Mouse (Mus musculus) heart, embryonic 14.5 days (tissue): ENCODE measurements at regions not wholly inside any gene's neighbourhood (a gene's known extent, or its start where the extent isn't known, plus 50 kb on each side); places are given as distances from the start of the nearest gene placed in this dataset.

Source experiments
- ATAC-seq: fragments of 200-750 bp; cut with Nextera tagmentation; 2 replicates; pipeline ENCODE4 v1.8.0; 2017; ENCODE audit warnings: low read depth, moderate TSS enrichment; ENCODE audit not compliant: insufficient number of reproducible peaks, insufficient read depth, low FRiP score
- H3K27ac ChIP-seq, 2 experiments: fragments of 200-500 bp in 1 of 2; fragments of 300-500 bp in 1 of 2; sonication (generic) in 1 of 2; replicated peaks in 1 of 2; 2 replicates each; pipeline ENCODE4 v1.5.1; 2012 to 2014; ENCODE audit warnings: low read depth in 2 of 2, low read length in 2 of 2, control low read depth in 1 of 2, mild to moderate bottlenecking in 1 of 2, mixed read lengths in 1 of 2; ENCODE audit not compliant: control insufficient read depth in 1 of 2, insufficient read depth in 1 of 2
- H3K27me3 ChIP-seq: fragments of 300-500 bp; sonication (generic); 2 replicates; pipeline ENCODE4 v1.6.1; 2014; ENCODE audit warnings: mild to moderate bottlenecking, low read length, control low read depth; ENCODE audit not compliant: control insufficient read depth, insufficient read depth
- H3K36me3 ChIP-seq: fragments of 300-500 bp; sonication (generic); 2 replicates; pipeline ENCODE4 v1.6.1; 2014; ENCODE audit warnings: mild to moderate bottlenecking, control low read depth, low read length, mixed read lengths; ENCODE audit not compliant: control insufficient read depth, insufficient read depth
- H3K4me1 ChIP-seq, 2 experiments: fragments of 200-500 bp in 1 of 2; fragments of 300-500 bp in 1 of 2; sonication (generic) in 1 of 2; 2 replicates each; pipeline ENCODE4 v1.6.1; 2012 to 2014; ENCODE audit warnings: low read length in 2 of 2, control low read depth in 1 of 2, mixed read lengths in 1 of 2; ENCODE audit not compliant: control insufficient read depth in 2 of 2, insufficient read depth in 2 of 2
- H3K4me2 ChIP-seq: fragments of 300-500 bp; sonication (generic); 2 replicates; pipeline ENCODE4 v1.6.1; 2014; ENCODE audit warnings: mild to moderate bottlenecking, low read length
- H3K4me3 ChIP-seq, 2 experiments: fragments of 200-500 bp in 1 of 2; fragments of 300-500 bp in 1 of 2; sonication (generic) in 1 of 2; 2 replicates each; pipeline ENCODE4 v1.5.1; 2012 to 2014; ENCODE audit warnings: low read length in 2 of 2, mild to moderate bottlenecking in 2 of 2, control low read depth in 1 of 2, low read depth in 1 of 2, moderate library complexity in 1 of 2; ENCODE audit not compliant: control insufficient read depth in 1 of 2, insufficient read depth in 1 of 2
- H3K9ac ChIP-seq: fragments of 300-500 bp; sonication (generic); 2 replicates; pipeline ENCODE4 v1.6.1; 2014; ENCODE audit warnings: mild to moderate bottlenecking, low read length
- H3K9me3 ChIP-seq: fragments of 300-500 bp; sonication (generic); 2 replicates; pipeline ENCODE4 v1.6.1; 2016; ENCODE audit warnings: low read length, control low read depth; ENCODE audit not compliant: control insufficient read depth
- WGBS: fragments of 180-500 bp; shearing (Covaris S2); extraction: QIAGEN DNeasy Blood & Tissue Kit; methylation state at CpG from one replicate; pipeline ENCODE4 v1.1.7; 2014; 5-methylcytosine and 5-hydroxymethylcytosine counted together

- 88% methylated on average over 3 of the region's 3 CpGs for WGBS
- Histone ChIP-seq H3K9me3 (no peaks in the 10 kb centered on the region), H3K4me3 (no peak overlapping the region), H3K9ac (no peak overlapping the region), H3K4me2 (no peak overlapping the region), H3K36me3 (no peaks in the 10 kb centered on the region), H3K27me3 (no peaks in the 10 kb centered on the region), H3K4me1 (no peaks in the 10 kb centered on the region), H3K27ac (no peak overlapping the region)
- ATAC-seq, result no peak
Observed at GRCm38 (mm10) chr8:115785769-115786168, 78.2 kb upstream of the Maf start.

DNA sequence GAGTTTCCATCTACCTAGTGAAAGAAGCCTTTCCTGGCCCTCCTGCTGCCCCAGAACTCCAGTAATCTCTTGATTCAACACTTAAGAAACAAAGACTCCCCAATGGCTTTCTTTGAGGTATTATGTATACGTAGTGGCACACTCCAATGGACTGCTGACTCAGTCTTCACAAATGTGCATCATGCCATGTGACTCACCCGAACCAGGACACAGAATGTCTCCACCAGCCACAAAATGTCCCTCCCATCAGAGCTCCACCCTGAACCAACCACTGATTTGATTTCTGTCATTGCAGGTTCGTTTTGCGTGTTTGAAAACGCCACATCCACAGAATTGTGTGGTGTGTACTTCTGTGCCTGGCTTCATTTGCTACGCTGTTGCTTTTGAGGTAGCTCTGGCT lies 75.8 kb upstream of the Maf start:
- Histone ChIP-seq H3K4me2 (no peak overlapping the region), H3K27me3 (no peaks in the 10 kb centered on the region), H3K9ac (no peak overlapping the region), H3K4me1 (no peaks in the 10 kb centered on the region), H3K36me3 (no peaks in the 10 kb centered on the region), H3K27ac (no peak overlapping the region), H3K4me3 (no peak overlapping the region), H3K9me3 (no peaks in the 10 kb centered on the region)
- no peak for ATAC-seq
- 82% methylated on average over 6 of the region's 6 CpGs for WGBS

GRCm38 (mm10) chr8:115778433-115778832 lies 70.8 kb upstream of the Maf start:
- Histone ChIP-seq H3K4me1 (no peaks in the 10 kb centered on the region), H3K9me3 (no peaks in the 10 kb centered on the region), H3K4me2 (no peak overlapping the region), H3K9ac (no peak overlapping the region), H3K27me3 (no peaks in the 10 kb centered on the region), H3K36me3 (no peaks in the 10 kb centered on the region), H3K27ac (no peak overlapping the region), H3K4me3 (no peak overlapping the region)
- WGBS, result 75% methylated on average over 1 of the region's 1 CpGs
- ATAC-seq, result no peak

DNA sequence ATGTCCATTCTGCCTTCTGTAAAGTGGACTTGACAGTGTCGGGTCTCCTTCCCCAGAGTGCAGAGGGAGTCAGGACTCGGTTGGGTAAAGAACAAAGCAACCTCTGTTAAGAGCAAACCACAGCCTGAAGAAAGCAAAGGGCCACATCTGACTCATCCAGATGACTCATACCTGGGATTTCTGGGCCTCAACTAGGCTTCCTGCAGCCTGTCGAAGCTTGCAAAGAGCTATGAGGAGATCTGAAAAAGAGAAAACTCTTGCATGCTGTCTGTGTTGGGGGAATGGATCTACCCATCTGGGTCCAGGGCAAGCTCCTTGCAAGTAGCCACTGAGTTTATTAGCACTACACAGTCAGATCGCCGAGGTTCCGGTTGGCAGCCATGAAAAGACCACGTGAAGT lies 63.5 kb upstream of the Maf start:
- no peak overlapping the region for H3K4me3 ChIP-seq
- H3K27me3 ChIP-seq, result no peaks in the 10 kb centered on the region
- no peaks in the 10 kb centered on the region for H3K9me3 ChIP-seq
- peaks cover 7 to 9% of the 10 kb centered on the region in 2 experiments for H3K4me1 ChIP-seq
- no peak overlapping the region for H3K4me2 ChIP-seq
- WGBS, result 74% methylated on average over 7 of the region's 7 CpGs
- no peak for ATAC-seq
- H3K9ac ChIP-seq, result no peak overlapping the region
- no peaks in the 10 kb centered on the region for H3K36me3 ChIP-seq
- no peak overlapping the region for H3K27ac ChIP-seq

GRCm38 (mm10) chr8:115768631-115769030 lies 61.0 kb upstream of the Maf start:
- no peak overlapping the region for H3K4me3 ChIP-seq
- peaks cover 7 to 10% of the 10 kb centered on the region in 2 experiments for H3K4me1 ChIP-seq
- no peak overlapping the region for H3K27ac ChIP-seq
- no peaks in the 10 kb centered on the region for H3K27me3 ChIP-seq
- no peaks in the 10 kb centered on the region for H3K9me3 ChIP-seq
- no peaks in the 10 kb centered on the region for H3K36me3 ChIP-seq
- no peak overlapping the region for H3K9ac ChIP-seq
- 80% methylated on average over 4 of the region's 4 CpGs for WGBS
- no peak for ATAC-seq
- H3K4me2 ChIP-seq, result no peak overlapping the region

- H3K4me1 ChIP-seq, result peaks cover 7 to 8% of the 10 kb centered on the region in 2 experiments
- H3K9ac ChIP-seq, result no peak overlapping the region
- H3K27ac ChIP-seq, result no peak overlapping the region
- H3K4me3 ChIP-seq, result no peak overlapping the region
- H3K36me3 ChIP-seq, result no peaks in the 10 kb centered on the region
- WGBS, result 18% methylated on average over 9 of the region's 9 CpGs
- H3K4me2 ChIP-seq, result 0 out of 2 replicates have a peak overlapping the region, but pooled peaks have one; percentile 11
- H3K9me3 ChIP-seq, result no peaks in the 10 kb centered on the region
- H3K27me3 ChIP-seq, result no peaks in the 10 kb centered on the region
- ATAC-seq, result peak; percentile 71
Observed at GRCm38 (mm10) chr8:115766218-115766898, 58.8 kb upstream of the Maf start.

DNA sequence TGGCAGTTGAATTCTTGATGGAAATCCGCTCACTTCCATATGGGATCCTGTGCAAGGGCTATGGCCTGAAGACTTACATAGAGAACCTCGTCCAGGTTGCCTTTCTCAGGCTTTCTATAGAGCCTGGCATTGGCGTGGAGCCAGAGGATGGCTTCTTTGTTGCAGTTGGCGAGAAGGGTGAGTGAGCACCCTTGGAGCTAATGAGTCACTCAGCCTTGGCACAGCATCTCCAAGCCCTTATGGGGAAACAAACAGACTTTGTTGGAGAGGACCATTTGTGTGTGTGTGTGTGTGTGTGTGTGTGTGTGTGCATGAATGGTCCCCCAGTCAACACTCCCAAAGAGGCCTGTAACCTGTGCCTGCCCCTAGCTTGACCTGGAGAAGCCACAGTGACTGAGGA lies 57.0 kb upstream of the Maf start:
- Histone ChIP-seq H3K27ac (no peak overlapping the region), H3K27me3 (no peaks in the 10 kb centered on the region), H3K9me3 (no peaks in the 10 kb centered on the region), H3K36me3 (no peaks in the 10 kb centered on the region), H3K4me2 (no peak overlapping the region), H3K4me1 (peaks cover 7 to 8% of the 10 kb centered on the region in 2 experiments), H3K9ac (no peak overlapping the region), H3K4me3 (no peak overlapping the region)
- no peak for ATAC-seq
- 89% methylated on average over 4 of the region's 4 CpGs for WGBS

GRCm38 (mm10) chr8:115758011-115758410 lies 50.4 kb upstream of the Maf start:
- Histone ChIP-seq H3K27ac (no peak overlapping the region), H3K4me1 (no peaks in the 10 kb centered on the region), H3K9ac (no peak overlapping the region), H3K9me3 (no peaks in the 10 kb centered on the region), H3K4me2 (no peak overlapping the region), H3K27me3 (no peaks in the 10 kb centered on the region), H3K4me3 (no peak overlapping the region), H3K36me3 (no peaks in the 10 kb centered on the region)
- 90% methylated on average over 1 of the region's 1 CpGs for WGBS
- no peak for ATAC-seq
